Mouse (Mus musculus) heart, adult 9 months (tissue): ENCODE measurements around the gene Ppp1r13l.

Experiments
- DNase-seq, 2 experiments: peaks; one replicate each; pipeline ENCODE4 v3.0.0; 2022; ENCODE audit warnings: low spot score in 2 of 2

Ppp1r13l gene

DNA sequence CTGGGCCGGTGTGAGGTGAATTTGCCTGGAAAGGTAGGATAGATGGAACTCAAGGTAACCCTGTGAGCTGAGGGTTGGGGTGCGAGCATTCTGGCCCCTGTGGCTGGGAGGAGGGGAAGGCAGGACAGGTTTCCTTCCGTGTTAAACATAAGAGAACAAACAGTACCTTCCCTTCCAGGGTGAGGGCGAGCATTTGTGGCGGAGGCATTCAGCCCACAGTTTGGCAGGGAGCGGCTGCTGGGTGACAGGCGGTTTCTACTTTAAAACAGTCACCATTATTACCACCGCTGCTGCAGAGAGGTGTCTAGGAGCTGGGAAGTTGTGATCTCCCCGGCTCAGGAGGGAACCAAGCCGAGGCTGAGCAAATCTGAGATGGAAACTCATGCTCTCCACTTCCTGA is 22.4 kb upstream of the Ppp1r13l start:
- DNase-seq: no peak

DNA sequence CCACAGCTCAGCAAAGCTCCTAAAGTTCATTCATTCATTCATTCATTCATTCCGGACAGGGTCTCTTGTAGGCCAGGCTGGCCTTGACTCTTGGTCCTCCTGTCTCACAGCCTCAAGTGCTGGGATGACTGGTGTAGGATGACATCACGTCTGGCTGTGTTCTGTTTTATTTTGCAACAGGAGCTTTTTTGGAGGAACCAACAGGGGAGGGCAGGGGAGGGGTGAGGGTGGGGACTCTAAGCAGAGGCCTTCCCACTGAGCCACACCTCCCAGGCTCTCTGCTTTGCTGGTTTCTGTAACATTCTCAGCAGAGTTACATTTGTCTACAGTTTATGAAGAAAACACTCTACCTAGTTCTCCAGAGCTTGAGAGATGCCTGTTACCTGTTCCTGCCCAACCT is 21.5 kb upstream of the Ppp1r13l start:
- no peak for DNase-seq

DNA sequence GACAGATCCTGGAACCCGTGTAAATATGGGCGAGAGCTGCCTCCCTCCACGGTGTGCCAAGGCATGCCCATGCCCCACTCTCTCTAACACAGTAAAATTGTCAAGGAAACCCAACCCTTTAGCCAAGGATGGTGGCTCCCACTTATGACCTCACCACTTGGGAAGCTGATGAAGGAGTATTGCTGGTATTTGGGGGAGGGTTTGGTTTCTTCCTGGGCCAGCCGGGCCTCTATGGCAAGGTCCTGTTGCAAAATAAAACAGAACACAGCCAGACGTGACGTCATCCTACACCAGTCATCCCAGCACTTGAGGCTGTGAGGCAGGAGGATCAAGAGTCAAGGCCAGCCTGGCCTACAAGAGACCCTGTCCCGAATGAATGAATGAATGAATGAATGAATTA is 21.0 kb upstream of the Ppp1r13l start:
- DNase-seq: no peak

DNA sequence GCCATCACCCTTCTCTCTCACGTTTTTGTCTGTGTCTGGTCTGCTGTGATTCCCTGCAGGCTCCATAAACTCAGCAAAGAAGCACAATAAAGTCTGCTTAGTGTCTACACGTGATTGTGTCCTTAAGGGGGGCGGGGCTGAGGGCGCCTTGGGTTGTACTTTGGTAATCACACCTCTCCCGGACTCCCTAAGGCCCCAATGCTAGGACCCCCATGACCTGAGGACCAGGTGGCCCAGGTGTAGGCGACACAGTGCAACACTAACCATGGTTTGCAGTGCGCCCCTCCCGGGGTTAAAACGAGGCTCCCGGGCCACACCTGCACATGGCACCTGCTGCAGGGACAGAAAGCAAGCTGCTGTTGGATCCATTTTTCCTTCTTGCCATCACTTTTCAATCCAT is 18.3 kb upstream of the Ppp1r13l start:
- DNase-seq: no peak

DNA sequence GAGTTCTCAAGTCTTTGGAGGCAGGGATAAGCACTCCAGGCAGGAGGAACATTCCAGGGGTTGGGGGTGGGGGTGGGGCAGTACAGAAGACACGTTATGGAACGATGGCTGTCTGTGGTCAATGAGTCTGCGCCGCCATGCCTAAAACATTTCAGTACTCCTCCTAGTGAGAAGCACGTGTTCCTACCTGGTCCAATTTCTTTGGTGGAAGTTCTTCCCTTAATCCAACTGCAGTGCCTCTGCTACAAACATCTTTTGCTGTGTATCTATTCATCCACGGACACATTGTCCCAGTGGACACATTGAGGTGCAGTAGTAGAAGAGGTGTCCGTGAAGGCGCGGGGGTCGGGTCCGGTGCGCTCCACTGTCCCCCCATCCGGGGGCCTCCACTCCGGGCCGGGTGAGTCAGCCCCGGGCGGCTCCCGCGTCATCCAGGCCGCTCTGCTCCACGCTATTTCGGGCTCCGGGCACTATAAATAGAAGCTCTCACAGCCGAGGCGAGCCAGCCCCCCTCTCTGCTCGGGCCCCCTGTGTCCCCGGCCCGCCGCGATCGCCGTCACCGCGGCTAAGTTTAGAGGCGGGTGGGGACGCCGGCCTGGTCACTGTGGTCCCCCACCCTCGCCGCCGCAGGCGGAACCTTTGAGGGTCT is 17.7 kb upstream of the Ppp1r13l start:
- peak; percentile 67 to 75 for DNase-seq

DNA sequence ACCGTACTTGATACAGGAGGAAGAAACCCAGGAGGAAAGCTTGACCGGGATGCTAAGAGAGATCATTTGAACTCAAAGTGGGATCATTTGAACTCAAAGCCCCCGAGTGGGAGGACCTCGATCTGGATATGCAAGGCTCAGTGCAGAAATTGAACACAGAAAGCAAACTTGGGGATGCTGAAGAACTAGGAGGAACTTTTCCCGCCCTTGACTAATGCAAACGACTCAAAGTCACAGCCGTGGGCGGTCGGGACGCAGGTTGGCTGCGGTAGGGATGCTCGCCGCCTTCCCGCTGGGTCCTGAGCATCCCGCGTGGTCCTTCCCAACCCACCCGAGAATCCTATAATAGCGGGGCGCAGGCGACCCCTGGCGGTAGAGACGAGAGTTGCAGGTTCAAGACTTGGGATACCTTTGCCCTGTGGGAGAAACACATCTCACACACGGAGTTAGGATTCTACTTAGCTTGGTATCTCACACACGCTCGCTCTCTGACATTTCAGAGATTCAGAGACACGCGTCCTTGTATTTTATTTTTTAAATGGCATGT is 17.0 kb upstream of the Ppp1r13l start:
- DNase-seq: peak; percentile 72 to 88

DNA sequence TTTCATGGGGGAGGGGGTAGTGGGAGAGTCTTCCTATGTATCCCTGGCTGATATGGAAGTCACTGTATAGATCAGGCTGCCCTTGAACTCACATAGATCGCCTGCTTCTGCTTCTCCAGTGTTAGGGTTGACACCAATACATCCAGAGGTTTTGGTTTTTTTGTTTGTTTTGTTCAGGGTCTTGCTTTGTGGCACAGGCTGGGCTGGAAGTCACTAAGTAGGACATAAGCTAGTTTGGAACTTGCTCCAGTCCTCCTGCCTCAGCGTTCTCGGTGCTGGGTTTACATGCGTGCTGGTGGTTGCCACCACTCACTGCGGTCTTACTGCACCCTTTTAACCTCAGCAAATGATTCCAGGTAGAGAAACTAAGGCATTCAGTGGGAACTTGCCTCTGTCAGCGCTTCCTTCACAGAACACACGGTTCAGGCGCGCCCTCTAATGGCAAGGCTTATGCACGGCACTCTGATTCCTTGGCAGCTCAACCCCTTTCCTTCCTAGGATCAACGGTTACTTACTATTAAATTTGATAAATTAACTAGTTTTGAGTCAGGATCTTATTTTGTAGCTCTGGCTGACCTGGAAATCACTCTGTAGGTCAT is 16.2 kb upstream of the Ppp1r13l start:
- DNase-seq: peak; percentile 44 to 71

DNA sequence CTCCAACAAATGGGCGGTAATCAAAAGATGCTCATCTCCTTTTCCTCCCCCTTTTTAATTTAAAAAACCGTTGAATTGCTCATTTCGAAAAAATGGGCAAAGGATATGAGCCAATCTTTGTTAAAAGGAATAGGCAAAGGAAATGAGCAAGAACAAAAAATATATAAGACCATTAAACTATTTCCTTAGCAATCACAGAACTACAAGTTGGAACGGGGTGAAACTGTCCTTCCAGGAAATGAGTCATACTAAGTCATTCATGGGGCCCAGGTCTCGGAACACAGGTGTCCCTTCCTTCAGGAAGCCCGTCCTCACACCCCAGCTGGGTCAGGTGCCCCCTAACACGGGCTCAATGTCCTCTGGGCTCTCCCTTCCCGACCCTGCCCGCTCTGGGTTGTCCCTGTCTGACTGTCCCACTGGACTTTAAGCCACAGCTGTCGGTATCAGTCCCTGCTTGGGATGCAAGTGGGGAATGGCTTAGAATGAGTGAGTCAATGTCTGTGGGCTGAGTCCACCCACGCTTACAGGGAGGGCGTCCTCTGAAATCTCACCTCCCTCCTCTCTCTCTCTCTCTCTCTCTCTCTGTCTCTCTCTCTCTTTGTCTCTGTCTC is 15.2 kb upstream of the Ppp1r13l start, which contains the start of gene Ercc1:
Gene Ercc1 (plus strand): TSS at position 542 of the 611 bp plus-strand sequence.
- DNase-seq: peak in 1 of 2 experiments; percentile 43

DNA sequence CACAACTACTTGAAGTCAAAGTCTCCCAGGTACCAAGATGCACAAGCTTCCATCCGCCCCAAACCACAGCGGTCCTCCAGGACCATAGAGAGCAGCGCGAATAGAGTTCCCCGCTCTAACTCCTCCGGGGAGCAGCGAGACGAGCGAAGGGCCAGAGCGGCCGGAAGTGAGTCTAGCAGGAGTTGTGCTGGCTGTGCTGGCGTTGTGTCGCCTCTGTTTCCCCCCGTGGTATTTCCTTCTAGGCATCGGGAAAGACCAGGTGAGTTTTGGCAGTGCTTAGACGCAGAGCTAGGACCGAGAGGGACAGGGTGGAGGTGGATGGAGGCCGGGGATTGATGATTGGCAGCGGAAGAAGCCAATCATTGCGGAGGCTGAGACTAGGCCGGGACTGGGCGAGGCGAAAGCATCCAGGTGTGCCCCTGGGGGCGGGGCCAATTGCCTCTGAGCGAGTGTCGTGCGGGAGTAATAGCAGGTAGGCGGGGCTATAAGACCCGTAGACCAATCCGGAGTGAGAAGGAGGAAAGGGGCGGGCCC is 14.5 kb upstream of the Ppp1r13l start:
- DNase-seq: peak; percentile 93 to 94

DNA sequence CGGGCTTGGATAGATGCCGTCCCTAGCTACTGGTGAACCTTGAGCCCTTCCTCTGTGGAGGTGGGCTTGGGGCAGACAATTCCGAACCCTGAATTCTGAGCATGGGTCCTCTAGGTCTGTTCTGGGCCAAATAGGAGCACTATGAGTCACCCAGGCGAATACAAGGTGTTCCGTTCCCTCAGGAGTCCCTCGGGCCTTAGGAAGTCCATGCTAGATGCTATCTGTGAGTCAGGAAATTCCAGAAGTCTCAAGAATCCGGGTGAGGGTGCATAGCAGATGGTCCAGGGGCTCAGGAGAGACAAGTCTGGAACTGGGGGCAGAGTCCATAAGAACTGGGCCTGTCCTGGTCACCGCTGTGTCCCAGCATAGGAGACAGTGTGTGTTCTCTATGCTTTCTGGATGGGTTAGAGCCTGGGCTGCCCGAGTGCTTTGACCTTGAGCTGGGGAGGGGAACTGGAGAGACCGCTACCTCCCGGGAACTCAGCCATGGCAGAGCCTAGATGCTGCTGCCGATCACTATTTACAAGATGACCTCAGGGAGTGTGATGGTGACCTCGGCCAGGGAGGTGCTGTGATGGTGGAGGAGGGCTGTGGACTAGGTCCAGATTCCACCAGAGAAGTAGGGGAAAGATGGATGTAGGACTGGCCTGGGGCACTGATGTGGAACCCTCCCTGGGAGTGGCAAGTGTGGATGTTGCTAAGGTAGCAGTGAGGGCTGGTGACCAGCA is 10.2 kb upstream of the Ppp1r13l start:
- peak in 1 of 2 experiments; percentile 79 for DNase-seq

DNA sequence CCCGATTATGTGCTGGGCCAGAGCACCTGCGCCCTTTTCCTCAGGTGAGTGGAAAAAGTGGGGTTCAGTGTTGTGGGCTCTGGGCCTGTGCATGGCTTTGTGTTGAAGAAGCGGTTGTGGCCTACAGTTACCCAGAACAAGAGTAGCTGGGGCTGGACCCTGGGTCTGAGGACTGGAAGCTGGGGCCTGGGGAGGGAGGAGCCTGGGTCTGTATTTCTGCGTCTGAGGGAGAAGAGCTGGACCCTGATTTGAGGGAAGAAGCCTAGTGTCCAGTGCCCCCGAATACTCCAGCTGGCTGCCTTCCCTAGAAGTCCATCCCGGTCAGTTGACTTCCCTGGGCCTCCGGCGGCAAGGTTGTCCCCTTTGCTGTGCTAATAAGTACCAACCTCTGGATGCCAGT is 9.3 kb upstream of the Ppp1r13l start:
- no peak for DNase-seq

DNA sequence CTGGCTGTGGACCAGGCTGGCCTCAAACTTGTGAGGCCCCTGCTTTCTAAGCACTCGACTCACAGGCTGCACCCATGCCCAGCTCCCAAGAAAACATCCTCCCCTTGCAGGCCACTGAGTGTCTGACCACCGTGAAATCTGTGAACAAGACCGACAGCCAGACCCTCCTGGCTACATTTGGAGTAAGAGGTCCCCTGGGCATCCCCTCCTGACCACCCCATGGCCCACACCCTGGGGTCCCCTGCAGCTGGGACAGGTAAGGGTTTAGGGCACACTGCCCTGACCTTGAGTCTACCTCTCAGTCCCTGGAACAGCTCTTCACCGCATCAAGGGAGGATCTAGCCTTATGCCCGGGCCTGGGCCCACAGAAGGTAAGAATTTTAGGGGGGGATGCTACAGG is 4.6 kb upstream of the Ppp1r13l start:
- no peak for DNase-seq

DNA sequence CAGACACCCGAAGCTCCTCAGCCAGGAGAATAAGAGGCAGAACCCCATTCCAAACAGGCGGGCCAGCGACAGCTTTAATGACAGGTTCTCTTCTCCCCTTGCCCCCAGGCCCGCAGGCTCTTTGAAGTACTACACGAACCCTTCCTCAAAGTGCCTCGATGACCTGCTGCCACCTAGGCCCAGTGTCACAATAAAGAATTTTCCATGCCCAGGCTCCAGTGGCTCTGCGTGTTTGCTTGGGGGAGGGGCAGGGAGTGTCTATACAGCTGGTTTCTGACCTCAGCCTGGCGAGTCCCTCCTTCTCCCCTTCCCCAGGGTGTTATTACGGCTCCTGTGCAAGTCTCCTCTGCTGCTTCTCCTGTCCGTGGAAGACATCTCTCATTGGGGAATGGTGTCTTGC is 3.2 kb upstream of the Ppp1r13l start:
- no peak for DNase-seq

DNA sequence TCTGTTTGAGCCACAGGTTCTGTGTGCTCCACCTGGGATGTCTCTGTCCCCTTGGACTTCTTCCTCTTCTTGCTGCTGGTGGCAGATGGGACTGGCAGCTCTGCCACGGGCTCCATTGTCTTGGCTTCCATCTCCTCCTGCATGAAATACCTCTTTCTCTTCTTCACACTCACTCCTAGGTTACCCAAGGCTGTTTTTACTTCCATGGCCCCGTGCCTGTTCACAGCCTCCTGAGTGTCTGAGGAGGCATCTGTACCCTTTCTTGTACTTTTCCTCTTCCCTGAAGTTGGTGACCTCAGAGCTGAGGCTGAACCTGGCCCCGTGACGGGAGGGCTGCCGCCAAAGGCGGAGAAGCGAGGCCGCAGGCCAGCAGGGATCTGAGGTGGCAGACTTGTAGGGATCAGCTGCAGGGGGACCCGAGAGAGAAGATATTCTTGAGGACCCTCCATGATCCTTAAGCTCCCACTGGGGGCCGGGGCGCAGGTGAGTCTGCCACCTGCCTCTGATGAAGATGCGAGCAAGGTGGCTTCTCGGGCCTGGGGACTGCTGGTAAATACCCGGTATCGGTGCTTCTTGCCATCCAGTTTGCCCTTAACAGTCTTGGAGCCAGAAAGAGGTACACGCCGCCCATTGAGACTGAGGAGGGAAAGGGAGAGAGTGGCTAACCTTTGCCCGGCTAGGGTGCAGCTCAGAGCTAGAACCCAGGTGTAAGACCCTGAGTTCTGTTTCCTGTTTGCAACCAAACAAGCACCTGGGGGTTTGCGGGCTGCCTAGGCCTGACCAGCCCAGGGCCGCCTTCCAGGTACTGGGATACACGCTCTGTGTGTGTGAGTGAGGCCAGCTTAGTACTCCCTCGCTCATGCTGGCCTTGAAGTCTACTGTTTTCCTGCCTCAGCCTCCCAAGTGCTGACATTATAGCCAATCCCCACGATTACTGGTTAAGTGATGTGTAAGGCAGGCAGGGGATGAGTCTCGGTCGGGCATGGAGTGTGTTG is 1.9 kb upstream of the Ppp1r13l start:
- DNase-seq: no peak

DNA sequence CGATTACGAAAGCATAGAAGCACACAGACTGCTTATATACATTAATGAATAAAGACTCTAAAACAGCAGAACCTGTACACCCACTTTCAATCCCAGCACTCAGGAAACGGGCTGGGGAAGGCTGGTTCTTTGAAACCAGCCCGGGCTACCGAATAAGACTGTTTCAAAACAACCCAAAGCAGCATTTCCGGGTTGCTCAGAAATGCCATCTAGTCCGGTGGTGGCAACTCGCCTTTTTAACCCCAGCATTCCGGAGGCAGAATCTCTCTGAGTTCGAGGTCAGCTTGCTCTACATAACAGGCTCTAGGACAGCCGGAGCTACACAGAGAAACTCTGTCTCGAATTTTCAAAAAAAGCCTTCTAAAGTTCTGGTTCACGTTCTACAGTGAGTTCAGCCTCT is 915 bp upstream of the Ppp1r13l start:
- DNase-seq: no peak

DNA sequence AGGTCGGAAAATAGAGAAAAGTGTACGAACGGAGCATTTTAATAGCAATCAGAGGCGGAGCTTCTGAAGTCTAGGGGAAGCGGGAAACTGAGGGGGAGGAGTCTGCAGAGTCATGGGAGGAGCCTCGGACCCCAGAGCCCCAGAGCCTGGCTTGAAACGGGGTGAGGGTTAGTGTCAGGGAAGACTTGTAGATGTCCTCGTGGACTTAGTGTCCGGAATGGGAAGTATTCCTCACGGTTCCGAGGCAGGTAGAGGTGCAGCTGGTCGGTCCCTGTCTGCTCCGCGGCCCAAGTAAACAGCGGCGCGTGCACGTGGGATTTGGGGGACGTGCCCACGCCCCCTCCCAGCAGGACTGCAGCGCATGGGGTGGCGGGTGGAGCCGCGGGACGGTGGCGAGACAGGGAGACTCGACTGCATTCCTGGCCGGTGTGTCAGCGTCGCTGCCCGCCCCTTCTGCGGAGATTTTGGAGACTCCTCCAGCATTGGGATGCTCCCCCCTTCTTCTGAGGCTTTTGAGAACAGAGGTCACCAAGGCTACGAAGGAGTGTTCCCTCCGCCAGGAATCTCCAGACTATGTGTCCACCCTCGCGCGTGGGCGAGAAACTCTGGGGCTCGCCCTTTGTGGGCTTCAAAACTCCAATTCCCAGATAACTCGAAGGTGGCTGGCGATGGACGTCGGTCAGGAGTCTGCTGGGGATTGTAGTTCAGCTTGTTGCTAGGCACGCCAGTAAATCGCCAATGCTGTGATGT is 518 bp downstream of the Ppp1r13l start:
- peak; percentile 78 to 81 for DNase-seq

DNA sequence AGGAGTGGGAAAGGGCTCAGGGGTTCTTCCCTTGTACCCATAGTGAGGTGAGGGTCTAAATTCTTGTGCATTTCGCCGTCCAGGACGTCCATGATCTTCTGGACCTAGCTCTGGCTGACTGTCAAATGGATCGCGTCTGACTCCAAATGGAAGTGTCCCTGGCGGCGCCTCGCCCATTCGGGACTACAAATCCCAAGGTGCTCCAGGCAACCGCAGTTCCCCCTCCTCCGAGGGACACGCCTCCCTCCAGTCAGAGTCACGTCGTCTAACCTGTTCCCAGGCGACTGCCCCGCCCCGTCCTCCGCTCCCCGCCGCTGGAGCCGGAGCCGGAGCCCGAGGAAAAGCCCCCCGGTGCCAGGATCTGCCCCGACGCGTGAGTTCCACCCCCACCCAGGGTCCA is 1.4 kb downstream of the Ppp1r13l start:
- DNase-seq: peak; percentile 93 to 94

DNA sequence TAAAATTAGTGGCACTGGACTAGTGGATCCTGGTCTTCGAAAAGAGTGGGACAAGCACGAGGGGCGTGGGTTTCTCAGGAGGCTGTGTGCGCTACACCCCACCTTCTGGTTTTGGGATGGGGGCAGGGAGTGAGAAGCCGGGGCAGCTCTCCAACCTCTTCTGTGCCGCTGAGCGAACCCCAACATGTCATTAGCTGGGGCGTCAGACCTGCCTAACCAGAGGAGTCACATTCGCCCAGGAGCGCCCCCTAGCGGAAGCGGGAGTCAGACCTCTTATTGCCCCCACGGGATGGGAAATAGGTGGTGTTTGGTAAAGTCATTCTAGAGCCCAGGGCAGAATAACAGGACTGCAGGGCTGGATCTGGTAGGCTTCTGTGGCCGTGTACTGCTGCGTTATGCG is 2.2 kb downstream of the Ppp1r13l start:
- peak; percentile 78 to 82 for DNase-seq

DNA sequence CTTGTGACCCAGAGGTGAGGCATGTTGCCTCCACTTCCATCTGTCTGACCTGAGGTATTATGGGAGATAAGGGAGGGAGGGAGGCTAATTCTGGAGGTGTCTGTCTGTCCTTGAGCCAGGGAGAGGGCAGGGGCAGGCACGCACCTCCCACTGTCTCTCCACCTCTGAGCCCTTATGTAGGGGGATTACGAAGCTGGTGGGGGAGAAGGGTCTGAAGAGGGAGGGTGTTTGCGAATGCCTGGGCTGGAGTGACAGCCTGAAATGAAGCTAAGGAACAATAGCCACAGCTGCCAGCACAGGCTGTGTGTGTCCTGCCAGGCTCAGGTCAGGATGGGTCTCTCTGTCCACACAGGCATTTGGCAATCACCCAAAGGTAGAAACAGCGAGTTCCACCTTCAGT is 2.7 kb downstream of the Ppp1r13l start:
- DNase-seq: peak; percentile 71 to 74

DNA sequence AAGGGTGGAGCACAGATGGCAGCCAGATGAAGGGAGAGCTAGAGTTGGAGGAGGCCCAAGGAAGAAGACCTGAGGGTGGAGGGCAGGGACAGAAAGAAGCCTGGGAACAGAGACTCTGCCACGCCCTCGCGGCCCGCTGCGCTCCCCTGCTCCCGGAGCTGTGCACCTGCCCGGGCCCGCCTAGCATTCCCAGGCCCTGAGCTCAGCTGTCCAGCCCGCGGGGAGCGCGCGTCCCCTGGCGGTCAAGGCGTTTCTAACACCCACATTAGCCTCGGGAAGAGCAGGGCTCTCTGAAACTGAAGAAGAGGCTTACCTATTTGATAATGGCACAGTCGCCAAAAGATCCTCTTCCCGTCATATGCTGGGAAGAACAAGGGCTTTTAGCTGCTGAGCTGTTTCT is 4.3 kb downstream of the Ppp1r13l start:
- peak; percentile 64 to 79 for DNase-seq
